Mouse (Mus musculus): Measurements from ENCODE around the gene Dmap1.

Dmap1 gene

DNA sequence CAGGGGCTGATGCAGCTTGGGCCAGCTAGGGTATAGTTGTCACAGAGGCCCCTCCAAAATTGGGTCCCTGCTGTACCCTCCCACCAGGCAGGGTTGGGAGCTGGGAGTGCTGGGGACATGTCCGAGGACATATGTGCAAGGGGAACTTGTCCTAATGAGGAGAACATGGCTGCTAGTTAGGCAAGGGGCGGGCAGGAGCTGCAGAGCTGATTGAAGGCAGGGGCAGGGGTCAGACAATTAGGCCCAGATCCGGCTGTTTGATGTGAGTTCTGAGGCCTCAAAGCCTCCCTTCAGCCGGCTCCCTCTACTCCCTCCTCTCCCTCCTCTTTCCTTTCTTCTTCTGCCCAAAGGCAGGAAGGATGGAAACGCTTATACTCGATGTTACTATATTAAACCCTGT, 25.1 kb downstream of the Dmap1 start:
- no peak for DNase-seq (ENCODE audit: low read depth)

DNA sequence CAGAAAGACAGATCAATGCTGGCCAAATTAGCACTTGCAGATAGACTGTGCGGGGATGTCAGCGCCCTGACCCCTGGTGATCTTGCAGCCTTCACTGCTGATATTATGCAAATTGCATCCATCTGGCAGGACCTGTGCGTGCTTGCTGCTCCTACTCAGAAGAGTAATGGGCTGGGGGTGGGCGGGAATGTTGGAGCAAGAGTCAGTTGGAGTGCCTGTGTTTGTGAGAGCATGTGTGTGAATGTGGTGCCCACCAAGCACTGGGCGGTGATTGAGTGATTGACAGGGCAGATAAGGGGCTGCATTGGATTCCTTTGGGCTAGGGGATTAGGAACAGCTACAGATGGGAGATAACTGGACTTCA, 26.6 kb downstream of the Dmap1 start:
- DNase-seq (ENCODE audit: low read depth), result no peak

- DNase-seq (ENCODE audit: low read depth), result no peak
Measured at GRCm38 (mm10) chr4:117654703-117655499, 27.2 kb downstream of the Dmap1 start.

GRCm38 (mm10) chr4:117654016-117654702, 27.9 kb downstream of the Dmap1 start:
- no peak for DNase-seq (ENCODE audit: low read depth)

- DNase-seq (ENCODE audit: low read depth), result no peak
Measured at GRCm38 (mm10) chr4:117652727-117653126, 29.3 kb downstream of the Dmap1 start.

DNA sequence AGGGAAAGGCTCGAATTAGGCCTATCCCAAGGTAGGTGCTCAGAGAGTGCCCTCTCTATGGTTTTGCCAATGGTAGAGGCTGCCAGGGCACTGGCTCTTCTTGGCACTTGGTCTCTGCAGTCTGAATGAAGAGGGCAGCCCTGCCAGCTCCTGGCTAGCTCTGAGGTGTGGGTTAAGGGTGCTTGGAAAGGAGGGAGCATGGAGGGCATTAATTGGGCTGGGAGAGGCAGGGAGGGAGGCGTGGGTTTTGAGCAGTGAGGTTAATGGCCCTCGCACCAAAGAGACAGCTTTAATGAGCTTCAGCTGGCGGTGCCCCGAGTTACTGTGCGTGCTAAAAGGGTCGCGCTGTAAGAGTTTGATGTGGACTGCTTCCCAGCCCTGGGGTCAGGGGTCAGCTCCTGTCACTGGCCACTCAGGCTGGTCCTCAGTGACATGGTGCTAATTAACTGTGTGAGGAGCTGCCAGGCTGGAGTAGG, 30.4 kb downstream of the Dmap1 start:
- no peak for DNase-seq (ENCODE audit: low read depth)

GRCm38 (mm10) chr4:117646926-117647755, 34.9 kb downstream of the Dmap1 start:
- no peak for DNase-seq (ENCODE audit: low read depth)

GRCm38 (mm10) chr4:117646496-117646895, 35.6 kb downstream of the Dmap1 start:
- DNase-seq (ENCODE audit: low read depth), result no peak

DNA sequence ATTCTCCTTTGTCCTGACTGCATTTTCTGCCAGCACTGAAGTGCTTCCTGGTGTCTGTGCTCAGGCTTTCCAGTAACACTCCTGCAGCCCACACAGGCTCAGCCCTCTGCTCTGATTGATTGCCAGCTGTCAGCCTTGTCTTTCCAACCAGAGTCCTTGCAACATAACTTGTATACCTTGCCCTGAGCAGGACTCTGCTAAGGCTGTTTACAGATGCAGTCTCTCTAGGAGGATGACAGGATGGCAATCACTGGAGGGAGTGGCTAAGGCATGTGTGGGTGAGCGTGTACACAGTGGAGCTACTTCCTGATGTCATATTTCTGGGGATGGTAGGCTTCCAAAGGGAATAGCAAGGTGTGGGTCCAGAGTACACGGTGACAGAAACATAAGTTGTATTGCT, 36.2 kb downstream of the Dmap1 start:
- no peak for DNase-seq (ENCODE audit: low read depth)

GRCm38 (mm10) chr4:117645031-117645435, 37.0 kb downstream of the Dmap1 start:
- DNase-seq (ENCODE audit: low read depth), result no peak

- DNase-seq (ENCODE audit: low read depth), result no peak
Measured at GRCm38 (mm10) chr4:117641804-117642203, 40.3 kb downstream of the Dmap1 start.

GRCm38 (mm10) chr4:117640925-117641703, 41.0 kb downstream of the Dmap1 start:
- DNase-seq (ENCODE audit: low read depth), result no peak

GRCm38 (mm10) chr4:117636891-117637613, 45.0 kb downstream of the Dmap1 start:
- DNase-seq (ENCODE audit: low read depth), result no peak

- DNase-seq (ENCODE audit: low read depth), result no peak
Measured at GRCm38 (mm10) chr4:117636152-117636551, 45.9 kb downstream of the Dmap1 start.

GRCm38 (mm10) chr4:117634642-117635041, 47.4 kb downstream of the Dmap1 start:
- DNase-seq (ENCODE audit: low read depth), result no peak

DNA sequence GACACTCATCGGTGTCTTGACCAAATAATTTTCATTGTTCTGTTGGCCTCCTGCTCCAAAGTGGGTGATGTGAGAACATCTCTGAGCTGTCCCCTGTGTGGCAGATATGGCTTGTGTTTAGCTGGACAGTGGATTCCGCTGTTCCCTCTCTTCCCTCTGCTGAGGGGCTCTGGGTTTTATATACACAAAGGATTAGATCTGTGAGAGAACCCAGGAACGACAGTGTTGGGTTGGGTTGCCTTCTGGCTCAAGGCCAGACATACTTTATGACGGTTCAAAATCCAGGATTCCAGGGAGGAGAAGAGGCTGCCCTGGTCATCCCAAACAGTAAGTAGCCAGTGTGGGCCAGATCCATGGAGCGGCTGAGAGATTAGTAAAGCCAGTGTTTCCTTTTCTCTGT, 48.5 kb downstream of the Dmap1 start:
- DNase-seq (ENCODE audit: low read depth), result no peak

GRCm38 (mm10) chr4:117630053-117630670, 51.9 kb downstream of the Dmap1 start:
- DNase-seq (ENCODE audit: low read depth), result no peak

DNA sequence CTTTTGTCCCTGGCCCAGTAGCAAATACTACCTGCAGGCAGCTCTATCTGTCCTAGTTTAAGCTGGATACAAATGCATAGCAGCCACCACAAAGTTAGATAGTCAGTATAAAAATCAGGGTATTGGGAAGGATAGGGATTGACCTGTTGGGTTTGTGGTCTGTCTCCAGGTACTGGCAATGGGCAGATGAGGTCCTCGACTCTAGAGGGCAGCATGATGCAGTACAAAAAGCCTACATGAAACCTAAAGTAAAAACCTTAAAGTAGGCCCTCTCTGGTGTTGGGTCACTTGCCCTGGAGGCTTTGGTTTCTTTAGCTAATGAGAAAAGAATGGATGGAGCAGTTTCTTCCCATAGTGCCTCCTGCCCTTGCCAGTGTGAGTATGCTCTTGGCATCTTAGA, 53.6 kb downstream of the Dmap1 start:
- DNase-seq (ENCODE audit: low read depth), result no peak

Data from c-Kit-positive CD71-negative TER-119-negative erythroid progenitor cells, embryonic 14.5 days (primary cell).